Mouse (Mus musculus): ENCODE measurements around the gene Kpna4. TPM values are rescaled to one million over a fixed set of nuclear protein-coding genes. Genes with fewer than 3 reads are reported as not detected.
"Not testable (repeated sequence)": the region's sequence is repeated elsewhere in the genome, so short reads cannot be mapped to it uniquely, and the experiment has no call there.

Kpna4 gene
- total and polyA plus RNA-seq, 2 experiments from 2014 or later, result 26.4 to 53.0 TPM

- no peak overlapping the region for H3K4me3 ChIP-seq (ENCODE audit: low read length)
- no peak for DNase-seq (ENCODE audit: low spot score)
- no peak overlapping the region for H3K27ac ChIP-seq
- no peak for ATAC-seq
- TF ChIP-seq CTCF (IDR thresholded peaks at IDR 0.05; ENCODE audit: low read depth), result no peak
- H3K4me2 ChIP-seq (ENCODE audit: low read depth, low read length), result no peak overlapping the region
- H3K9ac ChIP-seq (replicated peaks; ENCODE audit: low read length), result no peak overlapping the region
- no peaks in the 10 kb centered on the region for H3K4me1 ChIP-seq (ENCODE audit: insufficient read depth, low read length)
- H3K27me3 ChIP-seq (ENCODE audit: insufficient read depth, low read length), result no peaks in the 10 kb centered on the region
- H3K9me3 ChIP-seq (ENCODE audit: low read length), result no peaks in the 10 kb centered on the region
- peaks cover 9% of the 10 kb centered on the region; the same call in 1 of the 2 replicates for H3K36me3 ChIP-seq (ENCODE audit: insufficient read depth, low read length)
Measured at GRCm38 (mm10) chr3:69020764-69021163, 106.1 kb downstream of the Kpna4 start.

- no peak overlapping the region for H3K4me2 ChIP-seq (ENCODE audit: low read depth, low read length)
- H3K4me1 ChIP-seq (ENCODE audit: insufficient read depth, low read length), result no peaks in the 10 kb centered on the region
- ATAC-seq (no peak), DNase-seq (ENCODE audit: low spot score) (peak; percentile 12)
- no peaks in the 10 kb centered on the region for H3K9me3 ChIP-seq (ENCODE audit: low read length)
- no peak overlapping the region for H3K4me3 ChIP-seq (ENCODE audit: low read length)
- peak; percentile 43 for TF ChIP-seq CTCF (IDR thresholded peaks at IDR 0.05; ENCODE audit: low read depth)
- no peak overlapping the region for H3K9ac ChIP-seq (replicated peaks; ENCODE audit: low read length)
- peaks cover 9% of the 10 kb centered on the region; the same call in 1 of the 2 replicates for H3K36me3 ChIP-seq (ENCODE audit: insufficient read depth, low read length)
- no peaks in the 10 kb centered on the region for H3K27me3 ChIP-seq (ENCODE audit: insufficient read depth, low read length)
- H3K27ac ChIP-seq, result no peak overlapping the region
- WGBS, result 93% methylated on average over 2 of the region's 2 CpGs
Measured at GRCm38 (mm10) chr3:69020285-69020684, 106.6 kb downstream of the Kpna4 start.

GRCm38 (mm10) chr3:69018635-69019034 lies 108.3 kb downstream of the Kpna4 start:
- WGBS, result 97% methylated on average over 2 of the region's 2 CpGs
- not testable (repeated sequence) for H3K9ac ChIP-seq (replicated peaks; ENCODE audit: low read length); H3K36me3 ChIP-seq (ENCODE audit: insufficient read depth, low read length); H3K9me3 ChIP-seq (ENCODE audit: low read length); H3K4me2 ChIP-seq (ENCODE audit: low read depth, low read length); H3K27me3 ChIP-seq (ENCODE audit: insufficient read depth, low read length); H3K4me1 ChIP-seq (ENCODE audit: insufficient read depth, low read length); H3K27ac ChIP-seq; H3K4me3 ChIP-seq (ENCODE audit: low read length); ATAC-seq; DNase-seq (ENCODE audit: low spot score)

- H3K4me3 ChIP-seq (ENCODE audit: low read length), result no peak overlapping the region
- no peak overlapping the region for H3K27ac ChIP-seq
- peaks cover 9% of the 10 kb centered on the region; the same call in 1 of the 2 replicates for H3K36me3 ChIP-seq (ENCODE audit: insufficient read depth, low read length)
- no peak for TF ChIP-seq CTCF (IDR thresholded peaks at IDR 0.05; ENCODE audit: low read depth)
- 95% methylated on average over 3 of the region's 3 CpGs for WGBS
- H3K9ac ChIP-seq (replicated peaks; ENCODE audit: low read length), result no peak overlapping the region
- H3K4me1 ChIP-seq (ENCODE audit: insufficient read depth, low read length), result no peaks in the 10 kb centered on the region
- no peak overlapping the region for H3K4me2 ChIP-seq (ENCODE audit: low read depth, low read length)
- ATAC-seq, result no peak
- no peaks in the 10 kb centered on the region for H3K9me3 ChIP-seq (ENCODE audit: low read length)
- no peaks in the 10 kb centered on the region for H3K27me3 ChIP-seq (ENCODE audit: insufficient read depth, low read length)
- DNase-seq (ENCODE audit: low spot score), result no peak
Measured at GRCm38 (mm10) chr3:69017181-69017580, 109.7 kb downstream of the Kpna4 start.

Other genes with a start within 250 kb of the Kpna4 start
- 6.9 and 7.7 TPM in 2 replicates for gene Ift80, start 122.5 kb downstream of the Kpna4 start, total RNA-seq (2014; rRNA removed)
- 5.3 and 6.5 TPM in 2 replicates for gene Ift80, start 122.5 kb downstream of the Kpna4 start, polyA plus RNA-seq (2015; fragmentation: Nextera tagmentation; extraction: Ambion mirVana)
- 7.2 and 12.5 TPM in 2 replicates for gene Smc4, start 122.4 kb downstream of the Kpna4 start, total RNA-seq (2014; rRNA removed)
- 34.6 and 45.7 TPM in 2 replicates for gene Smc4, start 122.4 kb downstream of the Kpna4 start, polyA plus RNA-seq (2015; fragmentation: Nextera tagmentation; extraction: Ambion mirVana)
- gene Trim59, start 82.4 kb downstream of the Kpna4 start, total RNA-seq (2014; rRNA removed), result 5.5 and 8.2 TPM in 2 replicates
- gene Trim59, start 82.4 kb downstream of the Kpna4 start, polyA plus RNA-seq (2015; fragmentation: Nextera tagmentation; extraction: Ambion mirVana), result 22.5 and 26.4 TPM in 2 replicates
- gene Arl14, start 95.3 kb upstream of the Kpna4 start, total RNA-seq (2014; rRNA removed), result not detected in 2 replicates
- gene Arl14, start 95.3 kb upstream of the Kpna4 start, polyA plus RNA-seq (2015; fragmentation: Nextera tagmentation; extraction: Ambion mirVana), result not detected in 2 replicates
- gene Ppm1l, start 189.7 kb upstream of the Kpna4 start, total RNA-seq (2014; rRNA removed), result 31.6 and 31.7 TPM in 2 replicates
- 16.7 and 20.3 TPM in 2 replicates for gene Ppm1l, start 189.7 kb upstream of the Kpna4 start, polyA plus RNA-seq (2015; fragmentation: Nextera tagmentation; extraction: Ambion mirVana)